Mouse (Mus musculus): ENCODE results near the gene Grap. TPM values are rescaled to one million over a fixed set of nuclear protein-coding genes. Genes with fewer than 3 reads are reported as not detected.

The Grap gene
- 85.6 and 97.1 TPM in 2 replicates for polyA plus RNA-seq (2012; rRNA removed)

- 9% methylated on average over 10 of the region's 10 CpGs for WGBS
- Histone ChIP-seq H3K4me3 (ENCODE audit: extremely low read depth, insufficient read depth, insufficient read length) (peak within 1 kb of the TSS; percentile 96), H3K27me3 (ENCODE audit: control insufficient read depth, insufficient read depth, low read length) (no peaks in the 10 kb centered on the region), H3K36me3 (ENCODE audit: control insufficient read depth, insufficient read depth, low read length) (peaks cover 2% of the 10 kb centered on the region), H3K4me1 (ENCODE audit: control insufficient read depth, insufficient read depth, insufficient read length) (peaks cover 34% of the 10 kb centered on the region), H3K27ac (ENCODE audit: insufficient read depth, low read length) (peak within 1 kb of the TSS; percentile 98)
- TF ChIP-seq POLR2A (IDR thresholded peaks at IDR 0.05; ENCODE audit: low read depth, low read length): peak; percentile 89
- TF ChIP-seq CTCF (IDR thresholded peaks at IDR 0.05; ENCODE audit: extremely low read depth, insufficient read depth, insufficient read length, insufficient replicate concordance): no peak
- peak; percentile 75 to 84 for DNase-seq (ENCODE audit: low read depth in 1 of 2, low spot score in 2 of 2)
Observed at GRCm38 (mm10) chr11:61652686-61653447, at the start of gene Grap. Grap (plus strand) TSS chr11:61653265.

- no peak for DNase-seq (ENCODE audit: low read depth in 1 of 2, low spot score in 2 of 2)
- no peak overlapping the region for H3K27ac ChIP-seq (ENCODE audit: insufficient read depth, low read length)
- H3K36me3 ChIP-seq (ENCODE audit: control insufficient read depth, insufficient read depth, low read length): no peaks in the 10 kb centered on the region
- 73% methylated on average over 4 of the region's 4 CpGs for WGBS
- H3K27me3 ChIP-seq (ENCODE audit: control insufficient read depth, insufficient read depth, low read length): 0 out of 2 replicates have a peak, but pooled peaks cover 4% of the 10 kb centered on the region
- no peak overlapping the region for H3K4me3 ChIP-seq (ENCODE audit: extremely low read depth, insufficient read depth, insufficient read length)
- H3K4me1 ChIP-seq (ENCODE audit: control insufficient read depth, insufficient read depth, insufficient read length): peaks cover 2% of the 10 kb centered on the region; the same call in 1 of the 2 replicates
- TF ChIP-seq CTCF (IDR thresholded peaks at IDR 0.05; ENCODE audit: extremely low read depth, insufficient read depth, insufficient read length, insufficient replicate concordance): no peak
- no peak for TF ChIP-seq POLR2A (IDR thresholded peaks at IDR 0.05; ENCODE audit: low read depth, low read length)
Observed at GRCm38 (mm10) chr11:61608072-61608471, 45.0 kb upstream of the Grap start.

GRCm38 (mm10) chr11:61611197-61611596, 41.9 kb upstream of the Grap start:
- Histone ChIP-seq H3K36me3 (ENCODE audit: control insufficient read depth, insufficient read depth, low read length) (no peaks in the 10 kb centered on the region), H3K4me1 (ENCODE audit: control insufficient read depth, insufficient read depth, insufficient read length) (no peaks in the 10 kb centered on the region), H3K27ac (ENCODE audit: insufficient read depth, low read length) (no peak overlapping the region), H3K27me3 (ENCODE audit: control insufficient read depth, insufficient read depth, low read length) (0 out of 2 replicates have a peak, but pooled peaks cover 4% of the 10 kb centered on the region), H3K4me3 (ENCODE audit: extremely low read depth, insufficient read depth, insufficient read length) (no peak overlapping the region)
- WGBS: 77% methylated on average over 3 of the region's 3 CpGs
- no peak for DNase-seq (ENCODE audit: low read depth in 1 of 2, low spot score in 2 of 2)
- TF ChIP-seq CTCF (IDR thresholded peaks at IDR 0.05; ENCODE audit: extremely low read depth, insufficient read depth, insufficient read length, insufficient replicate concordance): no peak
- no peak for TF ChIP-seq POLR2A (IDR thresholded peaks at IDR 0.05; ENCODE audit: low read depth, low read length)

GRCm38 (mm10) chr11:61612116-61612635, 40.9 kb upstream of the Grap start:
- no peak overlapping the region for H3K27ac ChIP-seq (ENCODE audit: insufficient read depth, low read length)
- H3K4me1 ChIP-seq (ENCODE audit: control insufficient read depth, insufficient read depth, insufficient read length): no peaks in the 10 kb centered on the region
- H3K27me3 ChIP-seq (ENCODE audit: control insufficient read depth, insufficient read depth, low read length): 0 out of 2 replicates have a peak, but pooled peaks cover 4% of the 10 kb centered on the region
- TF ChIP-seq CTCF (IDR thresholded peaks at IDR 0.05; ENCODE audit: extremely low read depth, insufficient read depth, insufficient read length, insufficient replicate concordance): no peak
- TF ChIP-seq POLR2A (IDR thresholded peaks at IDR 0.05; ENCODE audit: low read depth, low read length): no peak
- no peak overlapping the region for H3K4me3 ChIP-seq (ENCODE audit: extremely low read depth, insufficient read depth, insufficient read length)
- WGBS: 89% methylated on average over 4 of the region's 4 CpGs
- no peak for DNase-seq (ENCODE audit: low read depth in 1 of 2, low spot score in 2 of 2)
- H3K36me3 ChIP-seq (ENCODE audit: control insufficient read depth, insufficient read depth, low read length): no peaks in the 10 kb centered on the region

GRCm38 (mm10) chr11:61614401-61614800, 38.7 kb upstream of the Grap start:
- Histone ChIP-seq H3K4me3 (ENCODE audit: extremely low read depth, insufficient read depth, insufficient read length) (no peak overlapping the region), H3K27ac (ENCODE audit: insufficient read depth, low read length) (no peak overlapping the region), H3K36me3 (ENCODE audit: control insufficient read depth, insufficient read depth, low read length) (no peaks in the 10 kb centered on the region), H3K4me1 (ENCODE audit: control insufficient read depth, insufficient read depth, insufficient read length) (no peaks in the 10 kb centered on the region), H3K27me3 (ENCODE audit: control insufficient read depth, insufficient read depth, low read length) (peaks cover 6% of the 10 kb centered on the region; the same call in 1 of the 2 replicates)
- 41% methylated on average over 5 of the region's 5 CpGs for WGBS
- DNase-seq (ENCODE audit: low read depth in 1 of 2, low spot score in 2 of 2): no peak
- no peak for TF ChIP-seq CTCF (IDR thresholded peaks at IDR 0.05; ENCODE audit: extremely low read depth, insufficient read depth, insufficient read length, insufficient replicate concordance)
- no peak for TF ChIP-seq POLR2A (IDR thresholded peaks at IDR 0.05; ENCODE audit: low read depth, low read length)

- TF ChIP-seq POLR2A (IDR thresholded peaks at IDR 0.05; ENCODE audit: low read depth, low read length) (no peak), CTCF (IDR thresholded peaks at IDR 0.05; ENCODE audit: extremely low read depth, insufficient read depth, insufficient read length, insufficient replicate concordance) (no peak)
- 25% methylated on average over 19 of the region's 22 CpGs for WGBS
- H3K36me3 ChIP-seq (ENCODE audit: control insufficient read depth, insufficient read depth, low read length): no peaks in the 10 kb centered on the region
- no peak overlapping the region for H3K4me3 ChIP-seq (ENCODE audit: extremely low read depth, insufficient read depth, insufficient read length)
- no peak for DNase-seq (ENCODE audit: low read depth in 1 of 2, low spot score in 2 of 2)
- H3K27me3 ChIP-seq (ENCODE audit: control insufficient read depth, insufficient read depth, low read length): peaks cover 9% of the 10 kb centered on the region
- no peaks in the 10 kb centered on the region for H3K4me1 ChIP-seq (ENCODE audit: control insufficient read depth, insufficient read depth, insufficient read length)
- H3K27ac ChIP-seq (ENCODE audit: insufficient read depth, low read length): peak overlapping the region; percentile 40
Observed at GRCm38 (mm10) chr11:61615686-61616522, 37.2 kb upstream of the Grap start.

Measured in spleen, adult 2 months (tissue).